Mouse (Mus musculus) cerebral cortex, adult 2 months (tissue): Measurements from ENCODE around the gene Scmh1.

Experiments used
- WGBS: fragments of 180-500 bp; shearing (Covaris S2); methylation state at CpG from one replicate; pipeline ENCODE4 v1.1.7; 2018; 5-methylcytosine and 5-hydroxymethylcytosine counted together

Scmh1 gene

DNA sequence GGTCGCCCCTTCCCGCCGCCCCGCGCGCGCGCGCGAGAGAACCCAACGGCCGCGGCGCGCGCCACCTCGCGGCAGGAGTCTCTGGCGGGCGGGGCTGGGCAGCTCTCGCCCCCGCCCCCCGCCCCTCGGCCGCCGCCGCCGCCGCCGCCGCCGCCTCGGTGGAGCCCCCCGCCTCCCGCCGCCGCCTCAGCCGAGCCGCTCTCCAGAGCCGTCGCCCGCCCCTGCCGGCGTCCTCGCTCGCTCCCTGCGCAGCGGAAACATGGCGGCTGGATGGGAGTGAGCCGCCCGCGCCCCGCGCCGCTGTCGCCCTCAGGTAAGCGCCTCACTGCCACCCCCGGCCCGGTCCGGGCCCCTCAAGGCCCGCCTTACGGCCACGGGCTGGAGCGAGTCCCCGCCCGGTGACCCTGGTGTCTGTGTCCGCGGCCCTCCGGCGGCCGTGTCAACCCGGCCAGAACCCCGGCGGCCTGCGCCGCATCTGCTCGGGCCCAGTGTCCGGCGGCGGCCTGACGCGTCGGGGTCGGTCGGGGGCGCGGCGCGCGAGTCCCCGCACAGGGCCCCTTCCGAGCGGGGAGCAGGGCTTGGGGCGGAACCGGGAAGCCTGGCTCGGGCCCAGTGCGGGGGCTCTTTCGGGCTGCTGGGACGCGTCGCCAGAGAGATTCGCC is at the start of gene Scmh1:
TSS of gene Scmh1 (plus strand) at position 138 of the 662 bp plus-strand sequence.
- WGBS = under 1% methylated on average over 83 of the region's 102 CpGs

GRCm38 (mm10) chr4:120360011-120360521 is 45.0 kb upstream of the Scmh1 start:
- WGBS = 45% methylated on average over 8 of the region's 8 CpGs

GRCm38 (mm10) chr4:120364729-120365128 is 40.4 kb upstream of the Scmh1 start:
- 2% methylated on average over 3 of the region's 3 CpGs for WGBS

- WGBS = 23% methylated on average over 5 of the region's 5 CpGs
Observed at GRCm38 (mm10) chr4:120365456-120365855, 39.6 kb upstream of the Scmh1 start.

- 90% methylated on average over 2 of the region's 2 CpGs for WGBS
Observed at GRCm38 (mm10) chr4:120368031-120368430, 37.0 kb upstream of the Scmh1 start.

DNA sequence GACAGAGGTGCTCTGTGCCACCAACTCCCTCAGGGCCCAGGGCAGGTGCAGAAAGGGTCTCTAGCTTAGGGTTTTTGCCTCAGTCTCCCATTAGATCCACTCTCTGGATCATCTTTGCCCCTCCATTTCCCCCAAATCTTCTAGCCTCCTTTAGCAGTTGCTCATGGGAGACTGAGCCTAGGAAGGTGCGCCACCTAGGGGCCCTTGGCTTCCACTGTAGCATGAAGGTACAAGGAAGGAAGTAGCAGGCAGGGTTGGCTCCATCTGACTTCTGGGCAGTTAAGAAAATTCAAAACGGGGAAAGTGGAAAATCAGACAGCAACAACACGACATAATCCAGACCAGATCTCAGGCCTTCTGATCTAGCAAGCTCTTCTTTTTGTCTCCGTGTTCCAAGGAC is 36.4 kb upstream of the Scmh1 start:
- WGBS = 16% methylated on average over 4 of the region's 4 CpGs

DNA sequence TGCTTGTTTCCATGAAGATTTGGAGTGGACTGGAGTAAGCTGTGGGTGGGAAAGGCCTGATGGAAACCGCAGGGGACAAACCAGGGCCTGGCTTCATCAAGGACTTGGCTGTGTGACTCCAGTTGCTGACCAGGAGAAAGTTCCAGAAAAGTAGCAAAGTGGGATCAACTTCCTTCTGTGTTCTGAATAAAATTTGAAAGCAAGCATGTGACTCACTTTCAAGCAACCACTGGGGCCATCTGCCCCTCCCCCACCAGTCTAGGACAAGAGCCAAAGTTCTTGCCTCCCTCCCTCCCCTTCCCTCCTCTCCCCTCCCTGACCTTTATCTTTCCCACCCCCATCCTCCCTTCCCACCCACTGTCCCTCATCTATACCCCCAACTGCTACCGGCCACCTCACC is 35.9 kb upstream of the Scmh1 start:
- WGBS = 36% methylated on average over 2 of the region's 2 CpGs

- 22% methylated on average over 10 of the region's 10 CpGs for WGBS
Observed at GRCm38 (mm10) chr4:120369861-120370366, 35.2 kb upstream of the Scmh1 start.

DNA sequence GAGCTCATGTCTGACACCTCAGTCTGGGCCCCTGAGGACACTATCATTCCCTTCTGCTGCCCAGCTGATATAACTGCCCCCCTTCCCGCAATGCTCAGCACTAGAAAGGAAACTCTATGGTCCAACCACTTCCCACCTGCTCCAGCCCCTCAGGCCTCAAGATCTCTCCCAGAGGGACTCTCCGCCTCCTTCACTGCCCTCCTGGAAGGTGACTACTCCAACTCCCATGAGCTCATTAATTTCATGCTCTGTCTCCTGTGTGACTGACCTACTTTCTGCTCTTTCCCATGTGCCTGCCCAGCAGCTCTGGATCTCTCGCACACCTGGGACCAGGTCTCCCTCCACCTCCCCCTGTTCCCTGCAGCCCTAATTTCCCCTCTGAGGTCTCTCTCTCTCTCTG is 32.2 kb upstream of the Scmh1 start:
- 88% methylated on average over 3 of the region's 3 CpGs for WGBS

- 77% methylated on average over 4 of the region's 4 CpGs for WGBS
Observed at GRCm38 (mm10) chr4:120373813-120374212, 31.3 kb upstream of the Scmh1 start.

DNA sequence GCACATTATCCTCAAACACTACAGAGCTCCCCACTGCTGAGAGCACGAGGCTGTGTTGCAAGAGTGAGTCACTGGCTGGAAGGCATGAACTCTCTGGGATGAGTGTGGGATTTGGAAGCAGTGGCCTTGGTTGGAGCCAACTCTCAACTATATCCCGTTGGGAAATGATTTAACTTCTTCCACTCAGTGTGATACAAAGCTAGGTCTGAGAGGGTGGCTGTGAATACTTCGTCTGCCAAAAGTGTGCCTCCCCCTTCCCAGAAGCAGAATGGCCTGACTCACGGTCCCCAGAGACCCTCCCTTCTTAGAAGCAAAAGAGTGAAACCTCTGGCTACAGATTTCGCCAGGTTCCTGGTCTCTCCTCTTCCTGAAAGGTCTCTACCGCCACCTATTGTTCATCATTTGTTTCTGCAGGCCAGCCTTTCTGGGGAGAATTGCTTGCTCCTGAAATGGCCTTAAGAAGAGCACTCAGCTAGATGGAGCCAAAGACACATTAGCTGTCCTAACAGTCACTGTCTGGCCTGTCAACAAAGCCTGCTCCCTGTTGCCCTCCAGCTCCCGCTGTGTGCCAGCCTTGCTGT is 24.2 kb upstream of the Scmh1 start:
- WGBS = 5% methylated on average over 7 of the region's 7 CpGs

- 89% methylated on average over 2 of the region's 2 CpGs for WGBS
Observed at GRCm38 (mm10) chr4:120385496-120385895, 19.6 kb upstream of the Scmh1 start.

- WGBS = 36% methylated on average over 4 of the region's 4 CpGs
Observed at GRCm38 (mm10) chr4:120387496-120387895, 17.6 kb upstream of the Scmh1 start.

DNA sequence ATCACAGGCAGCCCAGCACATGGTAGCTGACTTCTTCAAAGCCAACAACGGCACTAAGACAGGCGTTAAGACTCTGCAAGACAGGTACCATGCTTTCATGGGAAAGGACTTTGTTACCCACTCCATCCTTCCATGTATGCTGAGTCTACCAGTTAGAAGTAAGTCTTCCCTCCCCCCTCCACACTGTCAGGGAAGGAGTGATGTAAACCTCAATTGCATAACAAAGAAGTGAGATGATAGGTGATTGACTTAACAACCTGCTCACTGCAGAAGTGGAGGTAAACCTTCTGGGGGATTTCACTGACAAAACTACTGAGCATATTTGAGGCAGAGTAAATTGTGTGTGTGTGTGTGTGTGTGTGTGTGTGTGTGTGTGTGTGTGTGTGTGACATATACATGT is 17.1 kb upstream of the Scmh1 start:
- WGBS = 92% methylated on average over 2 of the region's 2 CpGs

GRCm38 (mm10) chr4:120388998-120389542 is 16.0 kb upstream of the Scmh1 start:
- WGBS = 62% methylated on average over 3 of the region's 3 CpGs

- 55% methylated on average over 6 of the region's 6 CpGs for WGBS
Observed at GRCm38 (mm10) chr4:120389546-120389945, 15.5 kb upstream of the Scmh1 start.

- WGBS = 90% methylated on average over 6 of the region's 6 CpGs
Observed at GRCm38 (mm10) chr4:120391591-120391990, 13.5 kb upstream of the Scmh1 start.

GRCm38 (mm10) chr4:120392341-120392740 is 12.7 kb upstream of the Scmh1 start:
- 85% methylated on average over 4 of the region's 4 CpGs for WGBS

DNA sequence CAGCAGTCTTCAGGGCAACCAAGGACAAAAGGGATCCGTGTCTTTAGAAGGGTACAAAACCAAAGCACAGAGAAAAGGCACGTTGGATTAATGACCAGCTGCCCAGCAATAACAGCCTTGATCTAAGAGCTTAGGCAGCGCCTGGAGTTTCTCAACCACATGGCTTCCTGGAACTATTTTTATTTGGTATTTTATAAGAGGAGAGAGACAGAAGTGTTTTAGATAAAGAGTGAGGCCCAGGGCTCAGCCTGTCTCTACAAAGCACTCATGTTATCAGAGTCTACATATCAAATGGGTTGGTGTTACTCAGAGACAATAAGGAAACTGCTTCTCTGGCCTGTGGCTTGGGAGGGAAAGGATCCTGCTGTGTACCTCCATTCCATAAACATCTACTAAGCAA is 12.3 kb upstream of the Scmh1 start:
- 72% methylated on average over 3 of the region's 3 CpGs for WGBS

DNA sequence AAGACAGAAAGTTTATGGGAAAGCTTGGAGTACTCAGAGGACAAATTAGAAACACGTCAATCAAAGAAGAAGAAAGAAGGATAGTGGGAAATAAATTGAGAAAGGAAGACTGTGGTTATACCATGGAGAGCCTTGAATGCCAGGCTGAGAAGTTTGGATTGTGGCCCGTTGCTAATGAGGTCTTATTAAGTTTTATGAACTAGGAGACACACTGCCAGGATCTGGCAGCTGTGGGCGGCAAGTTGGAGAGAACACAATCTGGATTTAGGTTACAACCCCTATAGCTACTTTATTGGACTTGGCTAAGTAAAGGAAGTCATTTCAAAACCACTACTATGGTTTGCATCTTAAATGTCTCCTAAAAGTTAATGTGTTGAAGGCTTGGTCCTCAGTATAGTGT is 4.8 kb upstream of the Scmh1 start:
- 62% methylated on average over 3 of the region's 3 CpGs for WGBS

DNA sequence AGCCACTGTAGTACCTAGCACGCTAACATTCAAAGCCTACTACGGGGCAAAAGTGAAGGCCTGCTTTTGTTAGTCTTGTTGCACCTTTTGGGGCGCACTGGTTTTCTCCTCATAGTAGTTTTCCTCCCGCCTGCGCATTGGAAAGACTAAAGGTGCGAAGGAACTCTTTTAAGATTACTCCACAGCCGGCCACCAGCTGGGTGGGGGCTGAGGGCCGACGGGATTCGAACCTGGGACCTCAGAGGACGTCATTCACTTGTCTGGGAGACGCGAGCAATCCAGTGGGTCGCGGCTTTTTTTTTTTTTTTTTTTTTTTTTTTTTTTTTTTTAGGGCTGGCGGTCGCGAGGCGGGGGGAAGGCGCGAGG is 320 bp upstream of the Scmh1 start:
- WGBS = 8% methylated on average over 21 of the region's 21 CpGs

- WGBS = 5% methylated on average over 25 of the region's 25 CpGs
Observed at GRCm38 (mm10) chr4:120405806-120406638, 941 bp downstream of the Scmh1 start.
